Mouse (Mus musculus): ENCODE data around the gene B3gnt6.

- TF ChIP-seq CTCF (IDR thresholded peaks at IDR 0.05; ENCODE audit: borderline replicate concordance, insufficient read depth, low read depth, low read length), result no peak
- TF ChIP-seq POLR2A (IDR thresholded peaks at IDR 0.05; ENCODE audit: borderline replicate concordance, insufficient read depth, low read length), result no peak
Measured at GRCm38 (mm10) chr7:98178560-98179231, 20.6 kb downstream of the B3gnt6 start.

Measured in cerebellum, adult 2 months (tissue).